Mouse (Mus musculus): ENCODE measurements around the gene Mmgt1.

Gene Mmgt1

GRCm38 (mm10) chrX:56597887-56598640, at the start of gene Mmgt1:
Gene Mmgt1 (minus strand): TSS chrX:56598069.
- DNase-seq, result peak; percentile 93

GRCm38 (mm10) chrX:56640066-56640465, 42.2 kb upstream of the Mmgt1 start:
- DNase-seq, result no peak

GRCm38 (mm10) chrX:56636185-56636584, 38.3 kb upstream of the Mmgt1 start:
- DNase-seq, result no peak

DNA sequence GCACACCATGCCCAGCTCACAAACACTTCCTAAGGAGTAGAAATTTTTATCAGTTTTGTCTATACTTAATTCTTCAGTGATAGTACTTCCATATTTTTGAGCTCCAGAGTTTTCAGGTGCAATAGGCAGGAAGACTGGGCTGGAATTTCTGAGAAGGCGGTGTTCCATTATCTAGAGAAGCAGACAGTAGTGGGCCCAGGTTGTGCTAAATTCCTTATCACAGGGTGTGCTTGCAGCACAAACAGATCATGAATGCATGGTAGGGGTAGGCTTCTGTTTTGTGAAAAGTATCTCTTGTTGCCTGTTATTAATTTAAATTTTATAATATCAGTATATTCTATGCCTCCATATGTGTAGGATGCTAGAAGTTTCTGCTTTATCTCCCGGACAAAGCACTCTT, 17.4 kb upstream of the Mmgt1 start:
- DNase-seq, result no peak

- DNase-seq, result no peak
Measured at GRCm38 (mm10) chrX:56610318-56610694, 12.4 kb upstream of the Mmgt1 start.

DNA sequence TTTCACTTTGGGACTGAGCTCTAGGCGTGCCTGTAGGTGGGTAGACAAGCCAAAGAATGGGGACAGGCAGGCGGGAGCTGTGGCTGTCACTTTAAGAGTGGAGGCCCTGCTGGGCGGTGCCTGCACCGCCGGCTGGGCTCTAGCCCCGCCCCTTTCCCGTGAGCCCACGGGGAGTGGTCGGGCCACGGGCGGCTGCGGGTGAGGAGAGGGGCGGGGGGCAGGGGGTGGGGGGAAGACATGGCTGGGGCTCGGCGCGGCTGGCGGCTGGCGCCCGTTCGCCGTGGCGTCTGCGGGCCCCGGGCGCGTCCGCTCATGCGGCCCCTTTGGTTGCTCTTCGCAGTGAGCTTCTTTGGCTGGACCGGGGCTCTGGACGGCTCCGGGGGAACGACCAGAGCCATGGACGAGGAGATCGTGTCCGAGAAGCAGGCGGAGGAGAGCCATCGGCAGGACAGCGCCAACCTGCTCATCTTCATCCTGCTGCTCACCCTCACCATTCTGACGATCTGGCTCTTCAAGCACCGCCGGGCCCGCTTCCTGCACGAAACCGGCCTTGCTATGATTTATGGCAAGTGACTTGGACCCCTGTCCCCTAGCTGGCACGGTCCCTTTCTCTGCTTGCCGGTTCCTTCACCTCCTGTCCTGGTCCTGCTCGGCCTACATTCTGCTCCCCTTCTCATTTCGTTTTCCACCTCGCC, 11.9 kb upstream of the Mmgt1 start, which contains the start of gene Slc9a6:
Gene Slc9a6 (plus strand): TSS at position 135 of the 695 bp plus-strand sequence.
- DNase-seq, result peak; percentile 70

- no peak for DNase-seq
Measured at GRCm38 (mm10) chrX:56609285-56609622, 11.4 kb upstream of the Mmgt1 start.

DNA sequence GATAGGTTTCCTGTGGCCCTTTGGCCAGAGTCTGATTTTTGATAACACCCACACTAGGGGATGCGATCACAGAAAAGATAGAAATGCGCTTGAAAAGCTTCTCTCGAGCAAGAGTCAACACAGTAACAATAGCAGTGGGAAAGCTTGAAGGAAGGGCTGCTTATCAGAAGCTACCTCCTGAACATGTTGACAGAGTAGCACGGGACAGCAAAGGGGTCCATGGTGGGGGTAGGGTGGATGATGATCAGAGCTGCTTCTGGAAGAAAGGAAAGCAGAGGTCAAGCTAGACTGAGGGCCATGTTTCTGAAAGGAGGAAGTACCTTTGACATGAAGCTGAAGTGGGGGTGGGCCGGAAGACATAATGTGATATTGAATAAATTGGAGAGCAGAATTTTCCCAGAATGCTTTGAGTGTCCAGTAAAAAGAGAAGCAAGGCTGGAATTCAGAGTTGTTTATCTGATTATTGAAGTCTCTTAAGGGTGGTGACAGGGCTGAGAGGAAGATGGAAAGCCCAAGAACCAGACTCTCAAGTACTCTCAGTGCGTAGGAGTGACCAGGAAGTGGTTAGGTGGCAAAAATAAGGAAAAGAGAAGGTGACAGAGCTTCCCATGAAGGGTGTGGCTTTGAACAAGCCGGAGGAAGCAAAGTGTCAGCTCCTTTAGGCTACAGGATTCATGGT, 9.3 kb upstream of the Mmgt1 start:
- DNase-seq, result no peak

DNA sequence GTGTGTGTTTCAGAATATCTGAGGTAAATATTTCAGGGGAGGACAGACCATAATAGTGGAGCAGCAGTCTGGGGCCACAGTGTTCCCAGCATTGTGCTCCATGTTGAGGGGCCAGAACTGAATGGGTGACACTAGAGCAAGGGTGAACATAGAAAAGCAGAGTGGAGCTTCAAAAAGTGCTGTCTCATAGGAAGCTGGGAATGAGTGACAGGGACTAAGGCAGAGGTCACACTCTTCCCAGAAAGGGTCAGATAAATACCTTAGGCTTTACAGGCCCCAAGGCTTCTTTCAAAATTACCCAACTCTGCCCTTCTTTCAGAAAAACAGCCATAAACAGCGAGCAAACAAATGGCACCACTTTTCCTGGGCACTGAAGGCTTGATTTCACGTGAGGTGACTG, 8.7 kb upstream of the Mmgt1 start:
- DNase-seq, result no peak

DNA sequence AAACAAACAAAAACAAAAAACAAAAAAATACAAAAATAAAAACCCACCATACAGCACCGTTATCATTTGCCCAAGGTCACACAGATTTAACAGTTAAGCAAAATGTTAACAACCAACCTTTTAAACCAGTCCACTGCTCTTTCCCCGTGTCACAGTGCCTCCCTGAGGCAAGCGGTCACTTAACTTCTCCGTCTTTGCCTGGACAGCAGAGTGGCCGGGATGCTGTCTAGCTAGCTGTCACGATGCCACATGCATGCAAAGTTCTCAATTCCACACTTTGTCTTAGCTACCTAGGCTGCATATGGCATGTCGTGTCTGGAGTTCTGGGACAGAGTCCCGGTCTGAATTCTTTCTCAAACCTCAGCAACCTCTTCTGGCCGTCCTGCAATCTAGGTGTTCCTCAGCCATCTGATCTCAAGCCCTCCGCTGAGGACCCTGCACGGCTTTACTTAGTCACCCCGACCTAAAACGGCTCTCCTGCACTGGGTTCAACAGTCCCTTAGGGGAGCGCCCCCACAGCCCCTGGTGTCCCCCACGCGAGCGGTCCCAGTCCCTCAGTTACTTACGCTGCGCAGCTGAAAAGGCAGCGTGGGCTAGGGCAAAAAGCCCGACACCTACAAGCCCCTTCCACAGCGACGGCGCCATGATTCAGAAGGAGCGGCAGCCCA, 516 bp downstream of the Mmgt1 start:
- no peak for DNase-seq

DNA sequence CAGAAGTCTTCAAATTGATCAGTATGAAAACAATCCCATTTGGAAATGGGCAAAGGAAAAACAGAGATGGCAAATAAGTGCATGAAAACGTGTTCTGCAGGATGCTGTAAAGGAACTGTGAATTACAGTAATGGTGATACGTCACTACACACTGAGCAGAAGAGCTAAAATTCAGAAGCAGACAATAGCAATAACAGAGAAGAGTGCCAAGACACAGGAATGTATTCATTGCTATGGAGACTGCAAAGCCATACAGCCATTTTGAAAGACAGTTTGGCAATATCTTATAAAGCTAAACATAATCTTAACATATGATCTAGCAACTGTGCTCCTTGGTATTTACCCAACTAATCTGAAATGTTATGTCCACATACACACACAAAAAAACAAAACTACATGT, 19.7 kb downstream of the Mmgt1 start:
- no peak for DNase-seq

DNA sequence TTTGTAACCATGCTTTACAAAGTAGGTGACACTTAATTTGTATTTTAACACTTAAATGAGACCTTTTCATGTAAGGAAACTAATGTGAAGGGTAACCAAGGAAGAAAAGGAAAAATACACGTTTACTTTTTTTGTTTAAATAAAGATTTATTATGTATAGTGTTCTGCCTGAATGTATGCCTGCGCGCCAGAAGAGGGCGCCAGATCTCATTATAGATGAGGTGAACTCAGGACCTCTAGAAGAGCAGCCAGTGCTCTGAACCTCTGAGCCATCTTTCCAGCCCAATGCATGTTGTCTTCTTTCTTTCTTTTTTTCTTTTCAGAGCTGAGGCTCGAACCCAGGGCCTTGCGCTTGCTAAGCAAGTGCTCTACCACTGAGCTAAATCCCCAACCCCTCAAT, 25.4 kb downstream of the Mmgt1 start:
- no peak for DNase-seq

DNA sequence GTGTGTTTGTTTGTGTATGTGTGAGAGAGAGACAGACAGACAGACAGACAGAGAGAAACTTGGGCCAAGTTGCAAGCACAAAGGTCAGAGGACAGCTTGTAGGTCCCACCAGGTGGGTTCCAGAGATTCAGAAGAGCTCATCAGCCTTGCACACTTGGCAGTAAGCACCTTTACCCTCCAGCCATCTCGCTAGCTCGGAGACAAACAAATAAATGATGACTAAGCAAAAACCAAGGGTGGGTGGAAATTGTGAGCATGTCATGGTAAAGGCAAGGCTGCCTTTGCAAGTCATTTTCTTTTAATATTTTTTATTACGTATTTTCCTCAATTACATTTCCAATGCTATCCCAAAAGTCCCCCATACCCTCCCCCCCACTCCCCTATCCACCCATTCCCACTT, 44.3 kb downstream of the Mmgt1 start:
- no peak for DNase-seq

DNA sequence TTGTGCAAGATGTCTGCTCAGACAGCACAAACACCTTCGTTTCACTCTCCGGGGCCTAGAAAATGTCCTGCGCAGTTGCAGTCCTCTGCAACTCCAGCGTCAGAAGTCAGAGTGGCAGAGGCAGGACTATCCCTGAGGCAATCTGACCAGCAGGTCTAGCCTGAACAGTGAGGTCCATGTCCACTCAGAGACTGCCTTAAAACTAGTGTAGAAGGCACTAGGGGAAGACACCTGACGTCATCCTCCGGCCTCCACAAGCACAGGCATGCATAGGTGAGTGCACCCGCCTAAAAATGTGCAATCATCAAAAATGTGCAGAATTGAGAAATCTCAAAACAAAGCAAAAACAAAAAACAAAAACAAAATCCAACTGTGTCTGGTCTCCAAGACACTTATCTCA, 48.4 kb downstream of the Mmgt1 start, which contains the start of gene Gm648:
Gene Gm648 (minus strand): TSS at position 101 of the 400 bp plus-strand sequence.
- no peak for DNase-seq

DNA sequence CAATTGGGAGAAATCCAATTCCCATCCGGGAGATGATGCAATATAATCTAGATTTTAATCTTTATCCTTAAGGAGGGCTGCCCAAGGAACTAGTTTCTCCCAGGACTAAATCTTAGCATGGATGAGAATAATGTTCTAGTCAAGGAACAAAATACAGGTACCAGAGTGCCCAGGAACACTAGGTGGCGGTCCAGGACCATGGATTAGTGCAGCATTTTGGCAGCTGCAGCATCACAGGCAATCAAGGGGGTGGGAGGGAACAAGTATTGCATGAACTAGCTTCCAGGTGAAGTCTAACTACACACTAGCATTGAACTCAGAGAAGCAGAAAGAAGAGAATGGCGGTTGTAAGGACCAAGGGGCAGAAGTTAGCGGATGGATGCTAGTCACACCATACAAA, 60.7 kb downstream of the Mmgt1 start:
- peak; percentile 3 for DNase-seq

All from cerebellum, adult 9-10 months (tissue).